Mouse (Mus musculus): ENCODE results near the gene Dnah7a. TPM values are rescaled to one million over a fixed set of nuclear protein-coding genes. Genes with fewer than 3 reads are reported as not detected.
"Not testable (repeated sequence)": the region's sequence is repeated elsewhere in the genome, so short reads cannot be mapped to it uniquely, and the experiment has no call there.

The Dnah7a gene
- polyA plus RNA-seq, 1 experiment from 2014 or later = 10.4 TPM

DNA sequence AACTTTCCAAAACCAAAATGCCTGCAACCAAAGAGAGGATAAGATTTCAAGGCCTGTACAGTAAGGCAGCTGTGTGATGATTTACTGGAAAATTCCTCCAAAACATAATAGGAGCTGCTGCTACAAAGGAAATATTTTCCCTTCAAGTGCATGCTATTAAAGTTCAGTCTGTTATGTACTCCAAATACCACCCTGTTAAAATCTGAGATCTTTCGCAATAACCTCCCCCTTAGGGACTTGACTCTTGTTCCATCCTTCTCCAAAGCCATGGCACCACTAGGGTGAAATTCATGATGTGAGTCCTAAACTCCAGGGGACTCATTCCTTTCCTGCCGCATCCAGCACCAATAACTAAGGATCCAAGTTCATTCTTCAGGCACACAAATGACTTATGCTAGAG is 20.3 kb upstream of the Dnah7a start:
- 90% methylated on average over 2 of the region's 2 CpGs for WGBS
- Histone ChIP-seq H3K36me3 (no peaks in the 10 kb centered on the region), H3K27ac (no peak overlapping the region), H3K9me3 (no peaks in the 10 kb centered on the region), H3K4me1 (replicated peaks) (no peaks in the 10 kb centered on the region), H3K4me3 (no peak overlapping the region), H3K27me3 (ENCODE audit: insufficient read depth, poor library complexity, severe bottlenecking) (no peaks in the 10 kb centered on the region)
- DNase-seq (ENCODE audit: low spot score) = no peak

DNA sequence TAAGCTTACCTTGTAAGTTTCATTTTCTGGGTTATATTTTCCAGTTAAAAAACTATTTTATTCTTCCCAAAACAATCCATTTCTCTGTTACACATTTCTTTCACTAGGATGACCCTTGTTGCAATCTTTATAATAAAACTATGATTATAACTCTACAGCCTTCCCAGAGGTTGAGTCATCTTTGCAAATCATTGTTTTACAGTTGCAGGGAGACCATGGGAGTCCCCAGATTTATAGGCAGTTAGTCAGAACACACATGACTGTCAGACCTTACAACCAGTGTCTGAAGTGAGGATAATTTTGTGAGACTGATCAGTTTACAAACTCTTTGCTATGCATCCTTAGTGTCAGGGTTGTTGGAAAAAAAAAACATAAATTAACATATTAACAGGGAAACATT is 14.8 kb upstream of the Dnah7a start:
- Histone ChIP-seq H3K4me1 (replicated peaks) (no peaks in the 10 kb centered on the region), H3K36me3 (no peaks in the 10 kb centered on the region), H3K9me3 (no peaks in the 10 kb centered on the region), H3K27me3 (ENCODE audit: insufficient read depth, poor library complexity, severe bottlenecking) (no peaks in the 10 kb centered on the region), H3K4me3 (no peak overlapping the region), H3K27ac (no peak overlapping the region)
- no peak for DNase-seq (ENCODE audit: low spot score)

DNA sequence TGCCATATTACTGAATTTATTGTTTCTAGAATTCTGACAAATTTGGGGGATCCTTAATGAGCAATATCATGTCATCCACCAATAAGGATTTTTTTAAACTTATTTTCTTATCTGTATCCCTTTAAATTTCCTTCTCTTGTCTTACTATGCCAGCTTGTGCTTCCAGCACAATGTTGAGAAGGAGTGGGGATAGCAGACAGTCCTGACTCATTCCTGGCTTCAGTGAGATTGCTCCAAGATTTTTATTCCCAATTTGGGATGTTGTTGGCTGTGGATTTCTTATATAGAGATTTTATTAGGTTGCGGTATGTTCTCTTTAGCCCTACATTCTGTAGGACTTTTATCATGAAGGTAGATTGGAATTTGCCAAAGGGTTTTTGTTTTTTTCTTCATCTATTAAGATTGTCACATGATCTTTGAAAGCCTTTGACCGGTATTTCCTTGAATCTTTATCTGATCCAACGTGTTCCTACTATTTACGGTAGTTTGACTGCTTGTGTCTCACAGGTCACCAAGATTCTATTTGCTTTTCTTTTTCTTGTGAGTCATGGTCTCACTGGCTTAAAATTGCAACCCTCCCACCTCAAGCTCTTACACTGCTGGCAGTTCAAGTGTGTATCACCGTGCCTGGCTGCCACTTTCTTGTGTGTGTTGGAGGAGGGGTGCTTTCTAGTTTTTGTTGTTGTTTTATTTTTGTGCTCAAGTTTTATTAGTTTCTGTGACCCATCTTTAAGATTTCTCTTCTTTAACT is 14.2 kb upstream of the Dnah7a start:
- H3K36me3 ChIP-seq = no peaks in the 10 kb centered on the region
- H3K27ac ChIP-seq = no peak overlapping the region
- no peaks in the 10 kb centered on the region for H3K4me1 ChIP-seq (replicated peaks)
- WGBS = 88% methylated on average over 5 of the region's 5 CpGs
- H3K27me3 ChIP-seq (ENCODE audit: insufficient read depth, poor library complexity, severe bottlenecking) = no peaks in the 10 kb centered on the region
- H3K4me3 ChIP-seq = no peak overlapping the region
- DNase-seq (ENCODE audit: low spot score) = no peak
- no peaks in the 10 kb centered on the region for H3K9me3 ChIP-seq

DNA sequence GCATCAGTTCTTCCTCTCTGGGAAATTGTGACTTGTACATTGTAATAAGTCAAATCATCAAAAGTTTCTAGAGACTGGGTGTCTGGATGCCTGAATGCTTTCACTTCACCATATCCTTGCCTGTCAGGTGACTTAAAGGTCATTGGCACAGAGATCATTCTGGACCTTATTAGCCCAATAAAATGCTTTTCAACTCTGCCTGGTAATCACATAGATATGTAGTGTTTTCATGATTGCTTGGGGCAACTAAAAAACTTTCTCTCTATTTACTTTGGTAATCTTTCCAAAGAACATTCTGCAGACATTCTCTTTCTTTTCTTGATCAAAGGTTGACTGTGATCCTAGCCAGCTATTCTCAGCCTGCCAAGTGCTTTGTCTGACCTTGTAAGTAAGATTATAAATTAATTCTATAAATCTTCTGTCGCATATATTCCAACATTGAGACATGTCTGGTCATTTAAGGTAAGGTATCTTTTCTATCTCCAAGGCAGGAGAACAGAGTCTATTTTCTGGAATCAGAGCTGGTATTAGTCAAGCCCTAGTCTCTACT is 9.5 kb upstream of the Dnah7a start:
- 89% methylated on average over 1 of the region's 1 CpGs for WGBS
- no peak for DNase-seq (ENCODE audit: low spot score)

DNA sequence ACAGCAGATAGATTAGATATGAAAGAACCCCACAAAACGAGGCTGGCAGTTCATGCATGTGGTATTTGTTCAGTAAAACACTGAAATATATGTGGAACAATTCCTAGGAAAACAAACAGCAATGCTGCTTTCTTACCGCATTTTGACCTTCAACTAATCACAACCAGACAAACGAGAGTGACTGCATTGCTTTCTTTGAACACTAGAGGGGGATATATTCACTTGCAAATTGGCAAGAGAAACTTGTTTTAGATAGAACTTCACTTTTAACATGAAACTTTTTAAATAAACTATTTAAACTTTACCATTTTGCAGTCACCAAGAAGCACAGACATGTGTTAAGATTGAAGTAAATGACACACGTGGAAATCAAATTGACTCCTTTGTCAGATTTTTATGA is 8.9 kb upstream of the Dnah7a start:
- no peak overlapping the region for H3K4me3 ChIP-seq
- DNase-seq (ENCODE audit: low spot score) = no peak
- no peaks in the 10 kb centered on the region for H3K27me3 ChIP-seq (ENCODE audit: insufficient read depth, poor library complexity, severe bottlenecking)
- no peak overlapping the region for H3K27ac ChIP-seq
- H3K9me3 ChIP-seq = no peaks in the 10 kb centered on the region
- H3K4me1 ChIP-seq (replicated peaks) = no peaks in the 10 kb centered on the region
- no peaks in the 10 kb centered on the region for H3K36me3 ChIP-seq
- 4% methylated on average over 4 of the region's 4 CpGs for WGBS

More for the DNA sequence above, 9.5 kb upstream of the Dnah7a start:
- H3K4me1 ChIP-seq (replicated peaks) = no peaks in the 10 kb centered on the region
- H3K27ac ChIP-seq = no peak overlapping the region
- H3K9me3 ChIP-seq = no peaks in the 10 kb centered on the region
- H3K4me3 ChIP-seq = no peak overlapping the region
- H3K36me3 ChIP-seq = no peaks in the 10 kb centered on the region
- no peaks in the 10 kb centered on the region for H3K27me3 ChIP-seq (ENCODE audit: insufficient read depth, poor library complexity, severe bottlenecking)

DNA sequence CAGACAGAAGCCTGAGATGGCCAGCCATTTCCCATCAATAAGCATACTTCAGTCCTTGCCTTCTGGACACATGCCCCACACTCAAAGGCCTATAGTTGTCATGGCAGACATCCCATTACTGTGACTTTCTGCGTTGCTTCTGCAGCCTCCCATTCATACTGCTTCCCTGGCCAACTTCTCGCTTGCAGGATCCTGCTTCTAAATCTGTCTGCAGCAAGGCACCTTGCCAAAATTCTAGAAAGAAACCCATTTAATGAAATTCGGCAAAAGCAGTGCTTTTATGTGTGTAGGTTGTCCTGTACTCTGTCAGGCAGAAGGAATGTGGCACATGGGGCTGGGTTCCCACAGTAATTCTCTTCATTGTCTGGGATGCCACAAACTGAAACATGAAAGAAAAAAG is 6.8 kb upstream of the Dnah7a start:
- not testable (repeated sequence) for H3K4me3 ChIP-seq; H3K4me1 ChIP-seq (replicated peaks); H3K27ac ChIP-seq; H3K9me3 ChIP-seq; H3K36me3 ChIP-seq; DNase-seq (ENCODE audit: low spot score); H3K27me3 ChIP-seq (ENCODE audit: insufficient read depth, poor library complexity, severe bottlenecking)
- 81% methylated on average over 3 of the region's 3 CpGs for WGBS

DNA sequence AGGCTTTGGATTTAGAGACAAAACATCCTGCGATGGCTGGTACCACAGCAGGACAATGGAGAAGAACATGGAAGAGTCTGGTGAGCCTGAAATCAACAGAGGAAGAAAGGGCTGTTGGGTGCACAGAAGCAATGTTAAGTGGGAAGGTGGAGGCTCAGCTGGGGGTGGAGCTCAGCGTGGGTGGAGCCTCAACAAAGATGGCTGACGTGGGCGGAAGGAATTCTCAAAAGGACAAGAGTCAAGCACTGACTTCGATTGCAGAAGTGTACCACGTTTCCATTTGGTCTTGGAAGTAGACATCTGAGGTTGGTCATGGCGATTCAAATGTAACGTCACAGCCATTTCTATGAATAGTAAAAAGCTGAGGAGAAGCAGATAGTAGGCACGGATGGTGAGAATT is 4.5 kb upstream of the Dnah7a start:
- WGBS = 90% methylated on average over 9 of the region's 9 CpGs
- Histone ChIP-seq H3K36me3 (no peaks in the 10 kb centered on the region), H3K4me3 (no peak overlapping the region), H3K27ac (no peak overlapping the region), H3K9me3 (no peaks in the 10 kb centered on the region), H3K27me3 (ENCODE audit: insufficient read depth, poor library complexity, severe bottlenecking) (no peaks in the 10 kb centered on the region), H3K4me1 (replicated peaks) (peaks cover 9% of the 10 kb centered on the region; the same call in 1 of the 2 replicates)
- no peak for DNase-seq (ENCODE audit: low spot score)

DNA sequence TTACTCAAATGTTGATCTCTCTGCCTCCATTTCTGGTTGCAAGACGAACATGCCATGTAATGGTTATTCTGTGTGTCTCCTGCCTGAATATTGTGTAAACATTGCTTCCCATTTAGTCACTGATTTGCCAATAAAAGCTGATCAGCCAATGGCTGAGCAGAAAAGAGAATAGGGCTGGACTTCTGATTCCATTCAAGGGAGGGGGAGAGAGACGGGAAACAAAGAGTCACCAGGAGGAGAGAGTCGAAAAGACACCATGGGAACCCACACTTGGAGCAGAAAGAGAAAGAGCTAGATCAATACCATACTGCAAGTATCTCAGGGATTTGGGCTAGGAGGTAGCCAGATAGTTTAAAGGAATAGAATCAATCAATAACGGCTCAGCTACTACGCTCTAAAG is 3.0 kb upstream of the Dnah7a start:
- not testable (repeated sequence) for H3K36me3 ChIP-seq; DNase-seq (ENCODE audit: low spot score); H3K9me3 ChIP-seq; H3K4me3 ChIP-seq; H3K4me1 ChIP-seq (replicated peaks); H3K27me3 ChIP-seq (ENCODE audit: insufficient read depth, poor library complexity, severe bottlenecking); H3K27ac ChIP-seq
- WGBS = 68% methylated on average over 5 of the region's 5 CpGs

DNA sequence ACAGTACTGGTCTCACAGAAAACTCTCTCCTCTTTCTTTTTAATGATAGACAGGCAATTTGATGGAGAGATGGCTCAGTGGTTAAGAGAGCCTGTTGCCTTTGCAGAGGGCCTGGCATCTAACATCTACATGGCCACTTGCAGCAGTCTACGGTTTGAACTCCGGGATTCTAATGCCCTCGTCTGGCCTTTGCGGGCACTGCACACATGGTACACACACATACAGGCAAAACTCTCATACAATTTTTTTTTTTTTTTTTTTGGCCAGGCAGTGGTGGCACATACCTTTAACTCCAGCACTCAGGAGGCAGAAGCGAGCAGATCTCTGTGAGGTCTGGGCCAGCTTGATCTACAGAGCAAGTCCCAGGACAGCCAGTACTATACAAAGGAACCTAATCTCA is 2.4 kb downstream of the Dnah7a start:
- Histone ChIP-seq H3K4me3 (no peak overlapping the region), H3K27me3 (ENCODE audit: insufficient read depth, poor library complexity, severe bottlenecking) (no peaks in the 10 kb centered on the region), H3K27ac (no peak overlapping the region), H3K9me3 (no peaks in the 10 kb centered on the region), H3K36me3 (no peaks in the 10 kb centered on the region), H3K4me1 (replicated peaks) (peaks cover 9% of the 10 kb centered on the region; the same call in 1 of the 2 replicates)
- 88% methylated on average over 5 of the region's 5 CpGs for WGBS
- DNase-seq (ENCODE audit: low spot score) = no peak

DNA sequence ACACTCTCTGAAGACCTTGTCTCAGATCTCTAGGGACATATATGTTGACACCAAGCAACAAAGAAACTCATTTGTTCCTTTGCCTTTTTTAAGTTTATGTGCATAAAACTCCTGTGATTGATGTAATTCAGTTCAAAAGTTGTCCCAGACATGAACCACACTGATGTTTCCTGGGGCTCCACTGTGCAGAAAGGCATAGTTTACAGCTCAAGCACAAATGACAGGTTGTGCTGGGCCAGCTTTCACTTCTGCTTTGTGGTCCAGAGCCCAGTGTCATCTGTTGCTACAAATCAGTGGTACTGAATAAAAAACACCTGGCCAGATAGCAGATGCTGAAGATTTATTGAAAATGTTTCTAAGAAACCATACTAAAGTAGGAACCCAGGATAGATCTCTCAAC is 42.3 kb downstream of the Dnah7a start:
- H3K4me3 ChIP-seq; H3K27ac ChIP-seq; H3K9me3 ChIP-seq; H3K36me3 ChIP-seq; DNase-seq (ENCODE audit: low spot score); H3K27me3 ChIP-seq (ENCODE audit: insufficient read depth, poor library complexity, severe bottlenecking); H3K4me1 ChIP-seq (replicated peaks): not testable (repeated sequence)

DNA sequence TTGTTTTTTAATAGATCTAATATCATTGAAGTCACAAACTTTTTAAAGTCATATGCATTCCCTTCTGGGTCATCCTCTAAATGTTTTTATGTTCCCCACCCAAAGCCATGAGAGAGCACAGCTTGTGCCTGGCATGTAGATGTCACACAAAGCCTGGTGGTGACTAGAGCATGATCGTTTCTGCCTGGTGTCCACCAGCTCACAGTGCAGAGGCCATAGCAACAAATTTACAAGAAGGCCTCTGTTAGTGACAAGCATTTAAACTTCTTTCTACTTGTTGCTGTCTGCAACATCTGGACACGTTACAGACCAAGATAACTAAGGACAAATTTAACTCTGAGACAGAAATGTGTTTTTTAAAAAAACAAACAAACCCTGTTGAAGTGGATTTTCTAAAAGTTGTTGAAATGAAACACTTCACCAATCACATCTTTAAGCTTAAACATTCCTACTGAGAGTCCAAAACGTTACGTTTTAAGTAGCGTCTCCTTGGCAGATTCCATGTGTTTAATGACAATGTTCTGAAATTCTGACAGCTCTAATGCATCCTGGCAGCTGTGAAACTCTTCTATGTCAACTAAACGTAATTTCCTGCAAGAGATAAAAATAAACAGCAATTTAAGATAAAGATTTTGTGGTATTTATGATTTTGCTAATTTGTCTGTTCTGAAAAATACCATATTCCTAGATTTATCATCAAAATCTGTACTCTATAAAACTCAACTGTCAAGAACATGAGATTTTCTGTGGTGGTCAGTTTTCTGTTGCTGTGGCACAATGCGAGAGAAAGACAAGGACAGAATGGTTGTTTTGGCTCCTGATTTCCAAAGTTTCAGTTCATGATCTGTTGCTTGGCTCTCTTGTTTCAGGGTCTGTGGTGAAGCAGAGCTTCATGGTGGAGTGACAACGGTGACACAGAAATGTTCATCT is 66.5 kb downstream of the Dnah7a start:
- no peaks in the 10 kb centered on the region for H3K9me3 ChIP-seq
- H3K27me3 ChIP-seq (ENCODE audit: insufficient read depth, poor library complexity, severe bottlenecking) = no peaks in the 10 kb centered on the region
- no peak overlapping the region for H3K27ac ChIP-seq
- no peaks in the 10 kb centered on the region for H3K36me3 ChIP-seq
- 78% methylated on average over 8 of the region's 8 CpGs for WGBS
- no peaks in the 10 kb centered on the region for H3K4me1 ChIP-seq (replicated peaks)
- no peak for DNase-seq (ENCODE audit: low spot score)
- H3K4me3 ChIP-seq = no peak overlapping the region

DNA sequence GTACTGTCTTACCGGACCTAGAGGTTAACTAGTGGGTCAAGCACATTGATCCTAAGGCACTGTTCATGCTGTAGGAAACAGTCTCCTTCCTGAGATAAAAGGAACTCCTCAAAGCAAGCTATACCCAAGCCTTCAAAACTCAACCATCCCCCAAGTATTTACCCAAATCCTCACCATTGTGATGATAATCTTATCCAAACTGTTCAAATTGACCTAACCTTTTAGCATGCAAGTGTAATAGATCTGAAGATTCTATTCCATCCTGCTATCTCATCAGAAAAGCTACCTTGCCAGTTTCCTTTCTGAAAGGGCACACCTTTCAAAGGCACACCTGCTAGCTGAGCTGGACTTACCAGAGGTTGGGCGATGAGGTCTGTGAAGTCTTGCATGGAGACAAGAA is 70.9 kb downstream of the Dnah7a start:
- H3K4me3 ChIP-seq; H3K4me1 ChIP-seq (replicated peaks); H3K9me3 ChIP-seq; H3K36me3 ChIP-seq; H3K27ac ChIP-seq; DNase-seq (ENCODE audit: low spot score); H3K27me3 ChIP-seq (ENCODE audit: insufficient read depth, poor library complexity, severe bottlenecking): not testable (repeated sequence)
- 77% methylated on average over 2 of the region's 2 CpGs for WGBS

DNA sequence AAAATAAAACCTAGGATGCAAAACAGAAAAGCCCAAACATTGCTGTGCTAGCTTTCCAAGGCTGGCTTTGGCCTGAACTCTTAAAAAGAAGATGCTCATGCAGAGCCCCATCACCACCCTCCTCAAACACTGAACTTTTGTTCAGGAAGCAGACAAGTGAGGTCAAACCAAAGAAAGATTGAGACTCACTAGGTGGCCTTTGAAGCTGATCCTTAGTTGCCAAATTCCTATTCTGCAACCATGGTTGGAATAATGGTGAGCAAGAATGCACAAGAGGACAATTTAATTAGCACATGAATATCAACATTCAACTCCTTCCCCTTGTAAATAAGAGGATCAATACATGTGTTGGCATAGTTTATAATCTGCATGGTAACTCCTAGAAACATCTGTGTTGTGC is 74.5 kb downstream of the Dnah7a start:
- H3K36me3 ChIP-seq; H3K9me3 ChIP-seq; H3K27ac ChIP-seq; H3K4me3 ChIP-seq; H3K4me1 ChIP-seq (replicated peaks); DNase-seq (ENCODE audit: low spot score); H3K27me3 ChIP-seq (ENCODE audit: insufficient read depth, poor library complexity, severe bottlenecking): not testable (repeated sequence)

All from hindbrain, embryonic 10.5 days (tissue).